Mouse (Mus musculus): ENCODE measurements around the gene Ddb2.
"Not testable (repeated sequence)": the region's sequence is repeated elsewhere in the genome, so short reads cannot be mapped to it uniquely, and the experiment has no call there.

Ddb2 gene

DNA sequence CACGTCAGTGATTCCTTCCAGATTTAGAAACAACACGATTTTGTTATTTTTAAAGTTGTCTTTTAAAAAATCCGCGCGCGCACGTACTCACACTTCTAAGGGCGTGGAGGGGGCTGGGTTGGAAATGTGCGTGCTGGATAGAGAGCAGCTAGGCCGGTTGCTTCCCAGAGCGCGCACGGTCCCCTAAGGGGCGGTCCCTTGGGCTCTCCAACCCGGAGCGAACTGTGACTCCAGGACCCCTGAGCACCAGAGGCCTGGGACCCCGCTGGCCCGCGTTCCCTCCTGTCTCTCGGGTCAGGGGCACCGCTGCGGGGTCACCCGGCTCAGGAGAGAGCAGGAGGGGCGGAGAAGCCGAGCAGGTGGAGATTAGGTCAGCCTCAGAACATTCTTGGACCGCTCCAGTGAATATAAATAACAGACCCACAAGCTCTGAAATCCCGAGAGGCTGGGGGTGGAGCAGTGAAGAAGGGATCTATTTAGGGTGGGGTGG, 18.9 kb upstream of the Ddb2 start, which contains the start of gene Pacsin3:
Gene Pacsin3 (plus strand): TSS at position 294 of the 490 bp plus-strand sequence.
- in situ Hi-C loops (cut with MboI): no loop called here

DNA sequence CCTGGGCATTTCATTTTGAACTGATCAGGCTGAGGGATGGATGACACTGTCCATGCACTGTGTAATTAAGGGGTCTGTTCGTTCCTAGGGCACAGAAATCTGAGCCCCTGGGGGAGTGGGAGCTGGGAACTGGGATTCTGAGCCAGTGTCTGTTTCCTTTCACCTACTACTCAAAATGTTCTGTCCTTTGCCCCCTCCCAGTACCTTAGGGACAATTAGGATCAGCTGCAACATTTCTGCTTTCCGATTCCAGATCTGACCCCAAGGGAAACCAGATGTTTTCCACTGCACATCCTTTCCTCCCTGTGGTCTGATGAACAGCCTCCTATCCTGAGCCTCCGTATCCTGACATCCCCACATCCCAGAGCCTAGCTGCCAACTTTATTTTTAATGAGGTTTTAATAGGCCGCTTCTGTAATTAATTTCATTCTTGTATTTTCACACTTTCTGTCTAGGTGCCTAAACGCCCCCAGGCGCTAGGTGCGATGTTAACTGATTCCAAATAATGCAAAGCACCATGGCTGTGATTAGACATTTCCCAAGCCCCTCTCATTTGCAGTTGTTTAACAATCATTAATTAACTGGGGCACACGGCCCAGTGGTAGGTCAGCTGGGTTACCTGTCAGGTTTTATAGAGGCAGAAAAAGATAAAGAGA, 18.1 kb upstream of the Ddb2 start:
- in situ Hi-C loops (cut with MboI): no loop called here

DNA sequence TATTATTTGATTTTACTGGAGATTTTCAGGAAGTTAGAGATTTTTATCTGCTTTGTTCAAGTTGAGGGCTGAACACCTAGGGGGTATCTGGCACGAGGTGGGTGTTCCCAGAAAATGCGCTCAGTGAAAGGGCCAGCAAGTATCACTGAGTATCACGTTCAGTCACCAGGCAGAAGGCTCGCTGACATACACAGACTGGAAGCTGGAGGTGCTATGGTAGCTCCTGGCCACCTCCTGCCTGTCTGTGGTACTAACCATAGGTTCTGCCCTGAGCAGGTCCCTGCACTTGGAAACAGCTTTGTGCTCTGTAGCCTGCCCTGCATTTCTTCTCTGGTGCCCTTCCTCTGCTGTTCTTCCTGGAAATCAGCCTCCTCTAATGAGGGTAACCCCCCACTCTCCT, 15.7 kb upstream of the Ddb2 start:
- in situ Hi-C loops (cut with MboI): no loop called here

DNA sequence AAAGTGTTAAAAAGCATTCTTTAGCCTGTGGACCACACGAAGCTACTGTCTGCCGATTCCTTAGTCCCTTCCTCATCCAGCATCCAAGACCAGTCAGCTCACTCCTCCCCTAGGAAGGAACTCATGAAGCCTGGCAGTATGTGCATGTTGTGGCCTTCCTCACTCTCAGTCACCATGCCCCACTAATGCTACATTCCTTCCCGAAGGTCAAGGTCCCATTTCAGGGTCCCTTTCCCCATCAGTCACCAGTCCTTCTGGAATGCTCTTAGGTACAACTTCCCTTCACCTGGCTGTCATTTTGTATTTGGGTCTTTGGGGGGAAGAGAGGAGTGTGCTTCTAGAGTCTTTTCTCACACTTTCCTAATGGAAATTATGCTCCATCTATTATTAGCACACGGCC, 15.2 kb upstream of the Ddb2 start:
- in situ Hi-C loops (cut with MboI): no loop called here

DNA sequence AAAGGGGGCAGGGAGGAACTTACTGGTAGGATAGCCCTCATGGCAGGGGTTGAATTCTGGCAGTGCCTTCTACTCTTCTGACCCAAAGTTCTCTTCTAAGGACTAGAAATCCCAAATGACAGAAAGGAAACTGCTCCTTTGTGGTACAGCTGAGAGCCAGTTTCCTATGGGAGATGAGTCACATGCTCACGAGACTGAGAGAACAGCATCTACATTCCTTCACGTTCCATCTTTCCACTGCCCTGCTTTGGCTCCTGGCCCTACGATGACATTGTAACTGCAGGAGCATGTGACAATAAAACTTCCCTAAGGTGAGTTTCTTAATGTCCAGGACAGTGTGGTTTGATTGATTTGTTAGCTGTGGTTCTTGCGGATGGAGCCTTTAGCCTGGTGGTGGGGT, 11.6 kb upstream of the Ddb2 start:
- in situ Hi-C loops (cut with MboI): no loop called here

DNA sequence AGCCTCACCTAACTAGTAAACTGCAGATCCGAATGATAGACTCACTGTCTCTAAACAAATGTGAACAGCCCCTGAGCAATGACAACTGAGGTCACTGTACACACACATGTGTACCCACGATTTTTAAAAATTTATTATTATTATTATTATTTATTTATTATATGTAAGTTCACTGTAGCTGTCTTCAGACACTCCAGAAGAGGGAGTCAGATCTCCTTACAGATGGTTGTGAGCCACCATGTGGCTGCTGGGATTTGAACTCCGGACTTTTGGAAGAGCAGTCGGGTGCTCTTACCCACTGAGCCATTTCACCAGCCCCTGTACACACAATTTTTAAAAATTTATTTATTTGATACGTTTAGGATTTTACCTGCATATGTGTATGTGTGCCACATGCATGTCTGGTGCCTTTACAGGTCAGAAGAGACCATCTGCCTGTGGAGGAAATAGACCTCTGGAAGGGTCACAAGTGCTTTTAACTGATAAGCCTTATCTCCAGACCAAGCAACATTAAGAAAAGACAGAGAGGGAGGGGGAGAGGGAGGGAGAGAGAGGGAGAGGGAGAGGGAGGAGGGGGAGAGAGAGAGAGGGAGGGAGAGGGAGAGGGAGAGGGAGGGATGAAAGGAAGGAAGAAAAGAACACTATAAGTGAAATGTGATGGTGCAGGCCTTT, 7.9 kb upstream of the Ddb2 start:
- in situ Hi-C loops (cut with MboI): no loop called here

DNA sequence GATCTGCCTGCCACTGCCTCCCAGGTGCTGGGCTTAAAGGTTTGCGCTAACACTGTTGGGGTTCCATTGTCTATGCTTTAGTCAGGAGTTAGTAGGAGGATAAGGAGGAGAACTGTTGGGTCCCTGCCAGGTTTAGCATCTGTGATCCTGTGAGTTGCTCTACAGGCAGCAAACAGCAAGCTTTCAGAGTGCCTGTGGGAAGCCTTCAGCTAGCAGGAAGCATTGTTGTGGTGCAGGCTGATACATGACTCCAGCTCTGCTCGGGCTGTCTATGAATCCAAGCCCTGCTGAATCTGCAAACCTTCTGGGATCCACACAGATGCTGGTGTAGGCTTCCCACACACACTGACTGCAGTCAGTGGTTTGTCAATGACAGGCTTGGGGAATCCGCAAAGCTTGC, 6.6 kb upstream of the Ddb2 start:
- in situ Hi-C loops (cut with MboI): no loop called here

DNA sequence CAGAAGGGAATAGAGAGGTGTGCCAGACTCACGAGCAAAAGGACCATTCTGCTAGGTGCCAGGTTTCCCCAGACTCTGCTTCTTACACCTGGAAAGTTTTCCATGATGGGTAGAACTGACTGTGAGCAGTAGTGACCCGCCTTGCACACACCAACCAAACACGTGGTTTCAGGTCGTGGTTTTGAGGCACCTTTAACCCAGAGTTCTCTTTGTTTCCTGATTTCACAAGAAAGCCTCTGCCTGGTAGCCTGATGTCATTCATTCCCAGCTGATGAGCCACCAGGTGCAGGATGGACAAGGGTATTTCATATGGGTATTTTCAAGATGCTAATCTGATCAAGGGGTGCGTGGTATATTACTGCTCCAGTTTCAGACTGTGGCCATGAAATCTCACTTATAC, 5.8 kb upstream of the Ddb2 start:
- in situ Hi-C loops (cut with MboI): no loop called here

DNA sequence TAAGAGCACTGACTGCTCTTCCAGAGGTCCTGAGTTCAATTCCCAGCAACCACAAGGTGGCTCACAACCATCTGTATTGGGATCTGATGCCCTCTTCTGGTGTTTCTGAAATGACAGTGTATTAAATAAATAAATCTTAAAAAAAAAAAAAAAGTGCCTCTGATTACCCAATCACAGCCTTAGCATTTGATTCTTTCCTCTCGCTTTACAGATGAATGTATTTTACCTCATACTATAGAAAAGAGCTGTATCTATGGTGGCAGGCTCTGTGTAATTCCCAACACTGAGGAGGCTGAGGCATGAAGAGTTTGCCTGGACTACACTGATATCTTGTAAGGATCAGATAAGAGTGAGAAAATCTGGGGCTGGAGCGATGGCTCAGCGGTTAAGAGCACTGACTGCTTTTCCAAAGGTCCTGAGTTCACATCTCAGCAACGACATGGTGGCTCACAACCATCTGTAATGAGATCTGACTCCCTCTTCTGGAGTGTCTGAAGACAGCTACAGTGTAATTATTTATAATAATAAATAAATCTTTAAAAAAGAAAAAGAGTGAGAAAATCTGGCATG, 814 bp upstream of the Ddb2 start:
- in situ Hi-C loops (cut with MboI): not testable (repeated sequence)

DNA sequence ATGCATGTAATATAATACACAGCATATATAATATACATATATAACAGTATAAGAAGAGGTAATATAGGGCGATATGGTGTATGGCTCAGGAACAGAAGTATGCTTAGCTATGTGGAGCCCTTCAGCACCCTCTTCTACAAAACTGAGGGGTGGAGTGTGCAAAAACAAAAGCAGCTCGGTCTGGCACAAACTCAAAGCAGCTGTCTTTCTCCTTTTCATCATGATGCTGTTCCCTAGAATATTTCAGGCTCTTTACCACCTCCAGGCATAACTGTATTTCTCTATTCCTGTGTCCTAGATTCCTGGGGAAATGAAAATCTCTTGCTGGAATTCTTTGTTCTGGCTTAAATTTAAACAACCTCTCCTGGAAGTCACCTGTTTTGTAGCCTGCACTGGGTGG, 7.0 kb downstream of the Ddb2 start:
- in situ Hi-C loops (cut with MboI): no loop called here

DNA sequence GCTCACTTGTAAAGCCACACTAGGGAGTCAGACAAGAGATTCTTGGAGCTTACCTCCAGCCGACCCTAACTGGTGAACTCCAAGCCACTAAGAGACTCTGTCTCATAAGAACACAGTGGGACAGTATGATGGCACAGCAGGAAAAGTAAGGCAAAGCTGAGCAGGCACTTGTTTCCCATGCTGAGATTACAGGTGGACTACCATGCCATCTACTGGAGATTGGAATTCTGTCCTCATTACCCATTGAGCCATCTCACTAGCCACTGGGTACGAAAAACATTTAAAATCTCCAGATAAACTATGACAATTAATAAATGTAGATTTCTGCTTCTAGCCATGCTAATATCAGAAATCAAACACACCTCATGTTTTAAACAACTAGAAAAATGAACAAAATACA, 13.2 kb downstream of the Ddb2 start:
- in situ Hi-C loops (cut with MboI): no loop called here

DNA sequence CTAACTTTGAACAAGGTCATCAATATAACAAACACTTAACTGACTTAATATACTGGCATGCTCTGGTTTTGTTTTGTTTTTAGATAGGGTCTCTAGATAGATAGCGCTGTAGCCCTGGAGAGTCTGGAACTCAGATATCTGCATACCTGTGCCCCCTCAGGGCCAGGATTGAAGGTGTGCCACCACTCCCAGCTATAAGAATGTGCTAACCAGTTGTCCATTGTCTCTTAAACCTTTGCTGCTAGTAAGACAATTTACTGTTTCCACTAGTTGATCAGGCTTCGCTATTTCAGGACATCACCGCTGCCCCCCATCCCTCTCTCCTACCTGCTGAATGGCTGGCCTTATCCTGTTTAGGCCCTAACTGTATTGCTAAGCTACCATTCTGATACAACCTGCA, 16.3 kb downstream of the Ddb2 start:
- in situ Hi-C loops (cut with MboI): no loop called here

DNA sequence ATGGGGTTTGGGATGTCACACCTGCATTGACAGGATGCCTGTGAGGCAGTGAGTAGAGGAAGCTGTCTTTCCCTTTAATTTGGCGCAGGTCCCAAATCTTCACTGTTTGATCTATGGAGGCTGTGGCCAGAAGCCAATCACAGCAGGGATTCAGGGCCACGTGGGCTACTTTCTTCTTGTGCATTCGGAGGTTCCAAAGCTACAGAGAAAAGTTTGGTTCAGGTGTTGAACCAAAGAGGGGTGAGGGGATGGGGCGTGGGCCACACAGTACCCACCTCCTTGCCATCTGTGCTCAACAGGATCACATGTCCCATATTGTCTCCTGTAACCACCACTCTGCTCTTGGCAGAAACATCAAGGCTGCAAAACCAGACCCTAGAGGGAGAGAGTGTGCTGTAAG, 19.8 kb downstream of the Ddb2 start:
- in situ Hi-C loops (cut with MboI): no loop called here

DNA sequence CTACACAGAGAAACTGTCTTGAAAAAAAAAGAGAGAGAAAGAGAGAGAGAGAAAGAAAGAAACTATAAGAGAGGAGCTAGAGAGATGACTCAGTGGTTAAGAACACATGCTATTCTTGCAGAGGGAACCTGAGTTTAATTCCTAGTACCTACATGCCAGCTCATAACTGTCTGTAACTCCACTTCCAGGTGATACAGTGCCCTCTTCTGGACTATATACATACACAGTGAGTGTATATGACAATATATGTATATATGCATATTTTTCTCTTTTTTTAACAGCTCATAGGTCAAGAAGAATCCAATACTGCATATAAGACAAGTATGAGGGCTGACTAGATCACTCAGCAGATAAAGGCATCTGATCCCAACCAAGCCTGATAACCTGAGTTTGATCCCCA, 23.5 kb downstream of the Ddb2 start:
- in situ Hi-C loops (cut with MboI): no loop called here

DNA sequence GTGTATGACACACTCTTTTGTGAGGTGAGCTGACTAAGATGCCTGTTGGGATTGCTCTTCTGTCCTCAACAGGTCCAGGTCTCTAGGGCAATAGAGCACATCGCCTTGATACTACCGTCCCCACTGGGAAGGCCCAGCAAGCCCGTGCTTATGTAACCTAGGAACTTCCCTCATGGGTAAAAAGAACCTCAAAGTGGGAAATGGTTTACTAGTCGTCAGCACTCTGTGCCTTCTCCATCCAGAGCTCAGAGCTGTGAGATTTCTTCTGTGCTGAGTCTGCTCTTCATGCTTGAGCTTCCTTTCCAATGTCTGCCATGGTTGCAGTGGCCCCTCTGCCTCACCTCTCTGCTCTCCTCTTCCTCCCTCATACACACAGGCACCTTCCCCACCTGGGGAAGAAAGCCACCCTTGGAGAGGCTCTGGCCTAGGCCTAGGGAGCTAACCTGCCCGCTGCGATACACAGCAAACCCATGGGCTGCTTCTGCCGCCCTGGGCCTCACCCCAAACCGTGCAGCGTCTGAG, 30.5 kb downstream of the Ddb2 start:
- in situ Hi-C loops (cut with MboI): no loop called here

DNA sequence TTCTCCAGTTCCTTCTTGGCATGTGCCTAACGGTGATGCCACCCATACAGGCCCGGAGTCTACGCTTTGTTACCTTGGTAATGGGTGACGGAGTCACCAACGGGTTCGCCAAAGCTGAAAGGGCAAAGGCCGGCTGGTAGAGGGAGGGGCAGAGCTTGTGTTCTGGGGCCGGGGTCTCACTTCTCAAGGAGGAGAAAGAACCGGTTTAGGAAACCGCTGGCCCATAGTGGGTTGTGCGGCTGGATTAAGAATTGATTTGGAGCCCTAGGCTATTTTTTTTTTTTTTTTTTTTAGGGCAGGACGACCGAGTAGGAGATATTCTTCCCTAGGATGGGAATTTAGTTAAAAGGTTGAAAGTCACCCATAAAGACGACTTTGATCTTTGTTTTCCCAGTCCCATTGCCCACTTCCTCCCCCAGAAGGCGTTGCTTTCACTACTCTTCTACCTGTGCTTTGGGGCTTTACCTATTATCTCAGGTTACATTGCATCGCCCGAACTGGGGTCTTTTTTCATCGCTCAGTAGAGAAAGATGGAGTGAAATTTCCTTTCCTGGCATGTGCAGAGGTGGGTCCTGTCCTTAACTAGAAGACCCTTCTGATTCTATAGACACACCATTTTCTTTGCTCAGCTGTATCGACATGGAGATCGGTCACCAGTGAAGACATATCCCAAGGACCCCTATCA, 33.7 kb downstream of the Ddb2 start:
- in situ Hi-C loops (cut with MboI): no loop called here

DNA sequence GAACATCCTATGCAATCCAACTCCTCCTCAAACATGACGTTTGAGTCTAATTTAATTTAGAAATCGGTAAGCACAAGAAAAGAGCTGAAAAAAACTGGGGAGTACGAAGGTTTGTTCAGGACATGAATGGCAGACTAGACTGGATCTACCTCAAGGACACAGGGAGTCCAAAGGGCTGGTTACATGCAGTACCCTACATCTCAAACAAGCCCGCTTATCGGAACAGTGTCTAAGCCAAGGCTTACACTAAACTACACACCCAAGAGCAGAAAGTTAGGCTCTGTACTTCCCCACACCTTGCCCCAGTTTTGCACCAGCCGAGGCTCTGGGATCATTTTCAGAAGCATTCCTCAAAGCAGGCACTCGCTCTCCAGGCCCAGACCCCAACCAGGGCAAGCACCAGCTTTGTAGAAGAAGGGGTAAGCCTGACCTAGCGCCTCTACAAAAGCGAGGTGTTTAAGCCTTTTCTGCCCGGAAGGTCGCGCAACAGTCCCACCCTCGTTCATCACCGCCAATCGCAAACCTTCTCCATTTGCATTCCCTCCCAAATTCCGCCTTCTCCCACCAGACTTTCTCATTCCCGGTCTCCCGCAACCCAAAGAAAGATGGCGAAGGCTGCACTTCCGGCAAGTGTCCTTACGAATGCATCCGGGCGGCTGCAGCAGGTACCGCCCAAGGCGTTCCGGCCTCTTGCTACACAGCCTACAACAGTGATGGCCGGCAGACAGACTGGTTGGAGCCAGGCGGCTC, 34.4 kb downstream of the Ddb2 start, which contains the start of the genes Nr1h3 and Acp2:
Gene Nr1h3 (minus strand): TSS at position 613 of the 750 bp plus-strand sequence.
Gene Acp2 (plus strand): TSS at position 664 of the 750 bp plus-strand sequence.
- in situ Hi-C loops (cut with MboI): no loop called here

DNA sequence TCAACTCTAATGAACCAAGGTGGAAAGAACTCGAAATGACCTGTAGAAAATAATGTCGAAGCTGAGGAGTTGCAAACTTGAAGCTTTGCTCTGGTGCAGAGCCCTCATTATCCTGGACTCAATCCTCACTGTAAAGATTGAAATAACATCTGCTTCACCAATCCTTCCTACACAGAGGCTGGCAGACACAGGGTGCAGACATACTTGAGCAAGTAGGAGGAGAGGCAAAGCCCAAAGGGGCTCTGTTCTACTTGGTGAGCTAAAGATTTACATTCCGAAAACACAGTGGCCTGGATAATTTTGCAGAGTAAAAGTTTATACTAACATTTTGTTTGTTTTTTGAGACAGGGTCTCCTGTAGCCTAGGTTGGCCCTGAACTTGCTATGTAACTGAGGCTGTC, 37.9 kb downstream of the Ddb2 start:
- in situ Hi-C loops (cut with MboI): no loop called here

DNA sequence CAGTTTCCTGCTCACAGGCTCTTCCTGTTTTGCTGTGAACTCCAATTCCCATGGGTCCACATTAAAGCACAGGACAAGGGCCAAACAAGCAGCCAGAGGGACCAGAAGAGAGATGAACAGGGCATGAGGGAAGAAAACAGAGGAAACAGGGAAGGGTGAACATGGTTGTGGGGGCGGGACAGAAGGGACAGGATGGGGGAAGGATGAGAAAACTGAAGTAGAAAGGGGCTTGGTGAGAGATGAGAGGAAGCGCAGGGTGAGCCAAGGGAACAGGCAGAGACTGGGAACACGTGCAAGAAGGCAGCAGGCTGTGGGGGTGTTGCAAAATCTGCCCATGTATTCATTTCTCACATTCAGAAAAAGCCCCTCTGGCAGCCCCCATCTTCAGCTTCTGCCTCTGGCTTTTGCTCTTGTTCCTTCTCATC, 40.2 kb downstream of the Ddb2 start:
- in situ Hi-C loops (cut with MboI): no loop called here

DNA sequence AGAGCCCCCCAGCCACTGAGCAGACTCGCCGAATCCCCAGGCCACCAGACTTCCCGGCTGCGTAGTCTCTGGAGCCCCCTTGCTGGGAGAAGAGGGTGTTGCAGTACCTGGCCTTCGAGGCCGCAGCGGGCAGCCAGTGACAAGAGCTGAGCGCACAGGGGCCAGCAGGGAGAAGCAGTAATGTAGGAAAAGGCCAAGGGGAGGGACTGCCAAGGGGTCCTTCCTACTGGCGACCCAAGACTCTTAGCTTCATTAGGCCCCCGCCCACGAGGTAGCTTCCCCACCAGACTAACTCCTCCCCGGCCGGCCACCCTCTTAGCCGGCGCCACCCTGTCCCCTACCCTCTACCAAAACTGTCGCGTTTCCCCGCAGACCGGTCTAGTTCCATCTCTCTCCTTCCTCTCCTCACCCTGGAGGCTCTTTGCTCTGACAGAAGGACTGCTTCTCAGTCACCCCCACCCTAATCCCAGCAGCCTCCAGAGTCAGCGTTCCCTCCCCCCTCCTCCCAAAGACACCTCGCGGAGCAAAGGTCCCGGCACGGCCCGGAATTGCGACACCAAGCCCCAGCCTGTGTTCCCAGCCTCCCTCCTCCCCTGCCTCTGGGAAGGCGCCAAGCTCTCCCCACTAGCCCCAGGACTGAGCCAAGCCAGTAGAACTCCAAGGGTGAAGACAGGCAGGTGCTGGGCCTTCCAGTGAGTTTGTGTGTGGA, 42.0 kb downstream of the Ddb2 start:
- in situ Hi-C loops (cut with MboI): no loop called here

DNA sequence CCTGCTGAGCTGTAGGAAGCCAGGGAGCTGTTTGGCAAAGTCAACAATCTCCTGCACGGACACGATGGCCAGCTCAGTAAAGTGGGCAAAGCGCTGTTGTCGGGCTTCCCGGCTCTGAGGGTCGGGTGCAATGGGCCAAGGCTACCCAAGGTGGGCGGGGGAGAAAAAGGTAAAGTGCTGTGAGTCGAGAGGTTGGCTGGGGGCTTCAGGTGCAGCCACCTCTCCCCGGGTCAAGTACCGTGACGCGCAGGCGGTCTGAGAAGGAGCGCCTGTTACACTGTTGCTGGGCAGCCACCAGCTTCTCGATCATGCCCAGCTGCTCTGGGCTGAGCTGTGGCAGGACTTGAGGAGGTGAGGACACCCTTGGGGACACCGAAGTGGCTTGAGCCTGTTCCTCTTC, 46.3 kb downstream of the Ddb2 start:
- in situ Hi-C loops (cut with MboI): no loop called here
